Mouse (Mus musculus) frontal cortex, adult 2 months (tissue): ENCODE results near the gene Kmt2a. TPM values are rescaled to one million over a fixed set of nuclear protein-coding genes. Genes with fewer than 3 reads are reported as not detected.
A peak's percentile ranks its signal among the peaks of the same experiment; 100 is the strongest.

Experiments used
- DNase-seq, 2 experiments: peaks; one replicate each; pipeline ENCODE4 v3.0.0; 2022; ENCODE audit warnings: low spot score in 1 of 2; ENCODE audit errors: extremely low spot score in 1 of 2
- polyA plus RNA-seq: library from polyadenylated mRNA; depleted of rRNA; stranded (reverse); fragments of >200 nt; gene quantifications from 2 replicates; pipeline ENCODE4 v1.2.3, GENCODE M21; 2012; rRNA removed

The Kmt2a gene
- polyA plus RNA-seq = 29.9 and 32.5 TPM in 2 replicates

DNA sequence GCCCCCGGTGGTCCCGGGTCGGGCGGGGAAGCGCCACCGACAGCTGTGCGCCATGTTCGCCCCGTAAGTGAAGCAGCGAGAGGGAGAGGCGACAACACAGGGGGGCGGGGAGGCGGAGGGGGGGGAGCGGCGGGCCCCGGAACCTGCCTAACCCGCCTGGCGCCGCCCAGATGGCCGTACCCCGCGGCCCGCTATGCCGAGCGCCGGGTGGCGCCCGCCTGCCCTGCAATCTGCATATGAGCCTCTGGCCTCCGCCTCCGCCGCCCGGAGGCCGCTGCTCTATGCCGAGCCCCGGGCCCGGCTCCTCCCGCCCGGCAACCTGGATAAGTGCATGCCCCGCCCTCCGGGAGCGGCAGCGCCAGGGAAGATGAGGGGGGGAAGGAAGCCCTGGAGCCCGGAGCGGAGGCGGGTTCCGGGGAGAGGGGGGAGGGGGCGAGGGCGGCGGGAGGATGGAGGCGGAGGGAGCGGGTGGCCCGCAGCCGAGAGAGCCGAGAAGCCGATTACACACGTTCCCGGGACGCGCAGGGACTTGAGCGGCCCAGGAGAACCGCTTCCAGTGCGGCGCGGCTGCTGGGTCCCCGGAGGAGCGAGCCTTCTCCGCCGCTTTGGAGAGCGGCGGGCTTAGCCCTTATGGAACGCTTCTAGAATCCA, at the start of gene Kmt2a:
TSS of gene Kmt2a (minus strand) at position 76 of the 651 bp plus-strand sequence.
- DNase-seq = peak; percentile 89 to 99

DNA sequence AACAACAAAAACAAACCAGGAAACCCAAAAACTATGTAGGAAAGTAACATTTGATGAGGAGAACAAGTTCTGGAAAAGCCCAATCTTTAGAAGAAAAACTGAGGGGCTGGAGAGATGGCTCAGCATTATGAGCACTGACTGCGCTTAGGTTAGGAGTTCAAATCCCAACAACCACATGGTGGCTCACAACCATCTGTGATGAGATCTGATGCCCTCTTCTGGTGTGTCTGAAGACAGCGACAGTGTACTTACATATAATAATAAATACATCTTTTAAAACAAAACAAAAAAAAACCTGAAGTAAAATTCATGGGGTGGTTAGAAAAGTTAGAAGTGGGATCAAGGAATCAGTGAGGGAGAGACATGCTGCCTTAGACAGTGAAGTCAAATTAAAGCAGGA, 40.4 kb upstream of the Kmt2a start:
- DNase-seq = no peak

DNA sequence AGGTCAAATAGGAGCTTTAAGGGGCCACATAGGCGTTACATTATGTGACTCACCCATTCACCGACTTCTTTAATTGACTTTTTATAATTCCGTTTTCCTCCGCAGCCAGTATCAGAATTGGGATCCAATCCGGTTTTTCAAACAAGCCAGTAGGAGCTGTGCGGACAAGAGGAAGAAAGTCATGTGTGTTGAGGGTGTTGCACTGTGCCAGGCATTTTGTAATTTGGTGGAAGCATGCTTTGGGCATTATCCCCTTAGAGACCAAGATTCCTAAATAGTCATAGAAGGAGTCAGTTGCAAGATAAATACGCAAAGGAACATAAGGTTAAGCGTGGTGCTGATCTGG, 40.0 kb upstream of the Kmt2a start:
- peak in 1 of 2 experiments; percentile 48 for DNase-seq

DNA sequence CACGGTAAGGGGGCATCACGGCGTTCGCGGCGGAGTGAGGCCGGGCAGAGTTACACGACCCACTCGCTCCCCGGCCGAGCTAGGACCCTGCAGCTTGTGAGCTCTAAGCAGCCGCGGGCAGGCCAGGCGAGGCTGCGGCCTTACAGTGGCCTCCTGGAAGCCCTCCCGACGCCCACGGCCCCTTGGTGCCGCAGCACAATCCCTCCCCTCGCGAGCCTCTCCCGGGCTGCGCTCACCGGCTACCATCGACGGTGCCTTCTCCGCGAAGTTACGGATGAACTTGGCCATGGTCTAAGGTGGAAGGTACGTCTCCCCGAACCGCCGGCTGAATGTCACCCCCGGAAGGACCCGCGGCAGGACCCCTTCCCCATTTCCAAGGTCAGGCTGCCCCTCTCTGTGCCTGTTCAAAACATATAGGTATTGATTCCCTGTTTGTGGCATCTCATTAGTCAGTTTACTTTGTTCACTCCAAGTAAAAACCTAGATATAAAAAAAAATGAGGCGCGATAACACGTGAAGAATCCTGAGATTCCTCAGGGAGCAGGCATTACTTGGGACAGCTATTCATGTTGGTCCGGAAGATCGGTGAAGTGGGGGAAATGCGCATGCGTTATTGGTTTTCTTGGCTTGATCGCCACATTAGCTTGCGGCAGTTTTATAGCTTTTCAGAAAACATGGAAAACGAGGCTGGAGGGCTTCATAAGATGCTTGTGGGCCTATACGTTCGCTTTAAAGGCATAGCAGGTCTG, 39.5 kb upstream of the Kmt2a start, which contains the start of gene Atp5l:
TSS of gene Atp5l (minus strand) at position 369 of the 749 bp plus-strand sequence.
- peak; percentile 81 to 95 for DNase-seq

DNA sequence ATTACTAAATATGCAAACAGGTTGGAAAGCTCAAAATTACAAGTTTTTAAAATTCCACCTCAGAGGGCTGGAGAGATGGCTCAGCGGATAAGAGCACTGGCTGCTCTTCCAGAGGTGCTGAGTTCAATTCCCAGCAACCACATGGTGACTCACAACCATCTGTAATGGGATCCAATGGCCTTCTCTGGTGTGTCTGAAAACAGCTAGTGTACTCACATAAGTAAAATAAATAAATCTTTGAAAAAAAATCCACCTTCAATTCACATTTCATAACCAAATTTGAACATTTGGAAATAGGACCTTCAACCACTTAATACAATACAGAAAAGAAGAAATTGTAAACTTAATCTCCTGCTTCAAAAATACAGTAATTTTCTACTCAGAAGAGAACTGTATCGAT, 38.5 kb upstream of the Kmt2a start:
- no peak for DNase-seq

DNA sequence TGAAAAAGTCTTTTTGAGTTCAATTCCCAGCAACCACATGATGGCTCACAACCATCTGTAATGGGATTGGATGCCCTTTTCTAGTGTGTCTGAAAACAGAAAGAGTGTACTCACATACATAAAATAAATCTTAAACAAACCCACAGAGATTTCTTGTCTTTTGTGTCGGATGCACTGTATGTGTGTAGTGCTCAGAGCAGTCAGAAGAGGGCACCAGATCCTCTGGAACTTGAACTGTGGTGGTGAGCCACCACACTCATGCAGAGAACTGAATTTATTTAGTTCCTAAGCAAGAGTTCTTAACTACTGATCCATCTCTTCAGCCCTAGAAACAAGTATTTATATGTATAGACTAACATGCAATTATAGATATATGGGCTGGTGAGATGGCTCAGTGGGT, 35.1 kb upstream of the Kmt2a start:
- DNase-seq = peak in 1 of 2 experiments; percentile 53

DNA sequence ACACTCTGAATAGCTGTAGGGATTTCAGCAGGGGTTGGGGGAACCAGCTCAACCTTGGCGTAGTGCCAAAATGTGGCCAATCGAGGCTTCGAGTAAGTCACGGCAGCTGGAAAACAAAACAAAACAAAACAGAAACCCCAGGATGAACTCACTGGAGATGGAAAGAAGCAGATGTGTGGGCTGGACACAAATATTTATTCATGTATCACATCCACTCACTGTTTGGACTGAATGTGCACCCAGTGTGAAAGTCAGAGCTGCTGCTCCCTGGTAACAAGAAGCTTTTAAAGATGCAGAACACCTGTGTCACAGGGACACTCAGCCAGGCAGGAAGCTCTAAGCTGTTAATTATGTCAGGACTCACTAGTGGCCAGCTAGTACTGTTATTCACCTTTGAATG, 33.6 kb upstream of the Kmt2a start:
- no peak for DNase-seq

DNA sequence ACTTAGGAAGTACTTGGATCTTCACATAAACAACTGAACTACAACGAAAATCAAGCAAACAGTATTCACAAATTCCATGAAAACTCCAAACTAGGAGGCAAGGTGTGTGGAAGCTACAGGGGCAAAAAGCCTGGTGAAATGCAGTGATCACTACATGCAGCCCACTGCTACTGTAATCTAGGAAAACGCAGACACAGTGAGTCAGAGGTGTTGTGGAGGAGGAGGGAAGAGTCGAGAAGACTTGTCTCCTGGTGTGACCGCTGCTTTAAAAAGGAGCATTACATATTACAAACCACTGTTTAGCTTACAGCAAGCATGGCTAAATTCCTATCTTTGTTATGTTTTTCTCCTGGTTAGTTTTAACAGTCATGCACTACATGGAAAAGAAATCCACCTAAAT, 30.3 kb upstream of the Kmt2a start:
- DNase-seq = peak in 1 of 2 experiments; percentile 50

DNA sequence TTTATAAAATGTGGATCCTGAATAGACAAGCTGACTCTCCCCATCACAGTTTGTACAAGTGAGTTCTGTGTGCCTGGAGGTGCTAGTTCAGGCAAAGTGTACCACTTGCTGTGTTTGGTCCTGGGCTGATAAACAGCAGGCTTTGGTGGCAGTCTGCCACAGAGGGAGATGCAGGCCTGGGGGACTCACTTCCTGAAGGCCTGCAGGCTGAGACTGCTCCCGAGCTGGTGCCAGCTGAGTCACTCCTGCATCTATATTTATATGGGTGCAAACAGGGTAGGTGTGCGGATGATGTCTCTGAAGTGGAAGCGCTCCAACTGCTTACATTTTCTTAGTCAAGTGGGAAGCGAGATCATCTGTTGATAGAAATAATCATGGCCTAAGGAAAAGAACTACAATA, 24.5 kb upstream of the Kmt2a start:
- DNase-seq = peak; percentile 71 to 90

DNA sequence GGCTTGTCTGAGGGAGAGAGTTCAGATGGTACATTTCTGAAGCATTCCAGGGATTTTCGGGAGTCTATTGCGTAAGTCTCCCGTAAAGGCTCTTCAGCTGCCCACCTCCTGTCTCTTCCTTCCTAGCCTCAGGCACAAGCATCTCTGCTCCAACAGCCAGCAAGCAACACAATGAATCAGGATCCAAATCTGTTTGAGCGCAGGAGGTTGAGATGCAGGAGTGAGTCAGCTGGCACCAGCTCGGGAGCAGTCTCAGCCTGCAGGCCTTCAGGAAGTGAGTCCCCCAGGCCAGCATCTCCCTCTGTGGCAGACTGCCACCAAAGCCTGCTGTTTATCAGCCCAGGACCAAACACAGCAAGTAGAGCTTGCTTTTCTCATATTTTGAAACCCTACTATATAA, 23.9 kb upstream of the Kmt2a start:
- DNase-seq = peak; percentile 88 to 90

DNA sequence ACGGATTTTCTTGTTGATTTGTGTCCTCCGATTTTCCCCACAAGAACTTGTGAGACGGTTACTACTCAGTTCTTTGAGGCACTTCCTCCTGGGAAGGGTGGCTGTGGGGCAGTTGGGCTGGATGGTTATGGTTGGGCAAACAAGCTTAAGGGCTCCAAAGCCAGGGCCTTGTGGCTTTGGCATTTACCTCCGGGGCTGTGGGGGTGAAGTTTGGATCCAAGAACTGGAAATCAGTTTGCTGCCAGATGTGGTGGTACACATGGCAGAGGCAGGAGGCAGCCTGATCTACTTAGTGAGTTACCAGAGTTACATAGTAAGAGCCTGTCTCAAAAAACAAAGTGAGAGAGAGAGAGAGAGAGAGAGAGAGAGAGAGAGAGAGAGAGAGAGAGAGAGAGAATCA, 22.8 kb upstream of the Kmt2a start:
- DNase-seq = no peak

DNA sequence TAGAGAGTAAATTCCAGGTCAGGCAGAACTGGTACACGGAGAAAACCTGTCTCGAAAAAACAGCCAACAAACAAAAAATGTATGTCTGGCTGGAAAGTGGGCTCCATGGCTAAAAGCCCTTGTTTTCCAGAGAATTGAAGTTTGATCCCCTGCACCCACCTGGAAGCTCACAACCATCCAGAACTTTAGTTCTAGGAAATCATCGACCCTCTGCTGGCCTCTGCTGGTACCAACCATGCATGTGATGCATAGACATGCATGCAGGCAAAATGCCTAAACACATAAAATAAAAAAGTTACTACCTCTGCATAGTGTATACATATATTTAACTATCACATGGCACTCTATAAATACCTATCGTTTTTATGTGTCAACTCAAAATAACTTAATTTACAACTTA, 19.3 kb upstream of the Kmt2a start:
- no peak for DNase-seq

DNA sequence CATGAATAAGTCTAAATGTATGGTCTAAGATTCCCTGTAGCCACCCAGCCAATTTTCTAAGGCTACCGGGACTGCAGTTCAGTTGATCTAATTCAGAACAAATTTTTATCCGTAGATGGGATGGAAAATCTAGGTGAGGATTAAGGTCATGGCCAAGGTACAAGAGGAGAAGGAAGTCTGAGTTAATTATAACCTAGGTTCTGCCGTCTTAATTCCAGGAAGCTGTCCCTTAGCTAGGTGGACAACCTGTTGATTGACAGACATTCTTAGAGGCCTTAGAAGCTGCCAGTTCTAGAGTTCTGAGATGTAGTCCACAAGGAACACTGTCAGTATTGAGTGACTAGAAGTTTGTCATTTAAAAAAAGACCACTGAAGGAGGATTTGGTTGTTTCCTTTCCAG, 18.6 kb upstream of the Kmt2a start:
- no peak for DNase-seq

DNA sequence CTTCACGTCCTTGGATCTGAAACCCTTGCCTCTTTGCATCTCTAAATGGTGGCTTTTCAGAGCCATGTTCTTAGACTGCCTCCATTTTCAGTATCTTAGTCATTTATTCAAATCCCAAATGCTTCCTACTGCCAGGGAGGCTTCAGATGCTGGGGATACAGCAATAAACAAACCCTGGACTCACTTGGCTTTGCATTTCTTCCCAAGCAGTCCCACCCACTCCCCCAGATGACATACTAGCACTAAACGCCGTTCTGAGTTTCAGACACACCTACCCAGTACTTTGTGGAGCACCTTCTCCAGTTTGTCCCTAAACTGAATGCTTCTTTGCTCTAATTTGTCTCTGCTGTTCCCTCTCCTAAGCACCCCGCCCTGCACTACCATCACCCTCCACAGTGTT, 15.9 kb upstream of the Kmt2a start:
- no peak for DNase-seq

DNA sequence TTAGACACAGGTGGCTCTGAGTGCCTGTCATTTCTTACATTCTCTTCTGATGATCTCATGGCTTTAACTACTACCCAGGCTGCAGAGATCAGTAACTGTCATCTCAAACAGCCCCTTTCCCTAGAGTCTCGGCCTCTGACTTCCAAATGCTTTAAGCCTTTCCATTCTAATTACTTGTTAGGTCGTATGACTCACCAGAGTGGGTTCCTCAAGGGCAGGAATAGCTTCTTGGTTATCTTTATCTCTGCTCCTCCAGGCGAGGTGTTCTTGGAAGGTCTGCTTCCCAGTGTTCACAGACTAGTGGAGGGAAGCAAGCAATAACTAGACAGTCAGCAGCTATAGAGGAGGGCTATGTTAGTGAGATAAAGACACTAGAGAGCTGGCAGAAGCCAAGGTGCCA, 11.6 kb upstream of the Kmt2a start:
- no peak for DNase-seq

DNA sequence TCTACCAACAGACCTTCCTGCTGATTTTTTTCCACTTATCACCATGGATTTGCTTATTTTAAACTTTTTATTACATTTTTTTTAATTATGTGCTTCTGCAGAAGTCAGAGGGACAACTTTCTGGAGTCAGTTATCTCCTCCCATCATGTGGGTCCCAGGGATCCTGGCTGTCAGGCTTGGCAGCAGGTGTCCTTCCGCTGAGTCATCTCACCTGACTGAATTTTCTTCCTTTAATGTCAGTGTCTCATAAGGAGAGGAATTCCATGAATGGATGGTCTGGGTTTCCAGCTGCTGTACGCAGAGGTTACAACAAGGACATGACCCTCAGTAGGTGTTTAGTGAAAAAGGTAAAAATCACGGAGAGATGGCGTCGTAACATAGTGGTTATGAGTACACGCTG, 10.1 kb upstream of the Kmt2a start:
- DNase-seq = no peak

DNA sequence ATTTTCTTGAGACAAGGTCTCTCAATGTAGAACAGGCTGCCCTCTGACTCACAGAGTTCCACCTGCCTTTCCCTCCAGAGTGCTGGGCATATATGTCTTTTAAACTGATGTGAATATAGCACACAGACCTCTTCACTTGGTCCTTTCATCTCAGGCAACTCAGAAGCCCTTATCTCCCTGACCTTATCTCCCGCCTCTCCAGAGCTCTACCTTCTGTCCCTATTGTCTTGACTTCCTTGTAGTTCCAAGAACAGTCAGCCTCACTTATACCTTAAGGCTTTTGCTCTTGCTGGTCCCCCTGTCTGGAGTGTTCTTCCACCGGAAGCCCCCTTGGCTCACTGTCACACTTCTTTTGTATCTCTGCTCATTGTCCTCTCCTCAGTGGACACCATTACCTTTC, 9.0 kb upstream of the Kmt2a start:
- no peak for DNase-seq

DNA sequence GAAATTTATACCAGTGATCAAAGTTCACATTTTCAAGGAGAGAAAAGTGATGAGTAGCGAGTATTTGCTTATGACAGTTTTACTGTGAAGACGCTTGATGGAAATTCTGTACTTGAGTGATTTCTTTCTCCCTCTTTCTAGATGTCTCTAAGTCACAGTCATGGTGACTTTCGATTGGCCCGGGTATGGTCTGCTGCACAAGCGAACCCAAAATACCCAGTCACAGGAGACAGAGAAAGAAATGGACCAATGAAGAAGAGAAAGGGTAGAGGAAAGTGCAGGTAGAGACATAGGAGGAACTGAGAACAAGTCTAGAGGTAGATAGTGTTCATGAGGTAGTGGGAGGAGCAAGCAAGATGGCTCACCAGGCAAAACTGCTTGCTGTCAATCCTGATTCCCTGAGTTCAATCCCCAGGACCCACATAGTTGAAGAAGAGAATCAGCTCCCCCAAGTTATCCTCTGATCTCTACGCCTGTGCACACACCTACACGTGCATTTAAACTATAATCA, 7.1 kb upstream of the Kmt2a start:
- DNase-seq = no peak

DNA sequence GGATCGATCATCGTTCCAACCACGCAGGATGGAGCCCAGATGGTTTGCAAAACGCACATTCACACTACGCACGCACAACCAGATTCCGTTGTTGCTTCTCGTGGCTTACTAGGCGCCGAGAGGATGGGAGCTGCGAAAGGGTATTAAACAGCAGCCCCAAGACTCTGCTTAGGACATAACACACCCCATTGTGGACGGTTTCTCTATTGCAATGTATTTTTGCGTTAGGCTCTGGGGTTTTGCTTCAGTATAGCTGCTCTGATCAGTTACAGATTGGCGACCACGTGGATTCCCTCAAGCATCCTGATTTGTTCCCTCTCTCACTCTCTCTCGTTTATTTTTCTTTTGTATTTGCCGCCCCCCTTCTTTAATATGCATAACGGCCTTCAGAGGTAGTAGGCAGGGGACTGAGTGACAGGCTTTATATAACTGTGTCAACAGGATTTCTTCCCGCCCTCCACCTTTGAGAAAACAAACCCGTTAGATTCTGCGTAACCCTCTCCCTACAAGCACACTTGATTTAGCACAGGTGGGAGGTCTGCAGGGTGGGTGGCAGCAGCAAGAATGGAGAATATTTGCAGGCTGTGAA, 2.0 kb upstream of the Kmt2a start:
- DNase-seq = peak; percentile 41 to 73

DNA sequence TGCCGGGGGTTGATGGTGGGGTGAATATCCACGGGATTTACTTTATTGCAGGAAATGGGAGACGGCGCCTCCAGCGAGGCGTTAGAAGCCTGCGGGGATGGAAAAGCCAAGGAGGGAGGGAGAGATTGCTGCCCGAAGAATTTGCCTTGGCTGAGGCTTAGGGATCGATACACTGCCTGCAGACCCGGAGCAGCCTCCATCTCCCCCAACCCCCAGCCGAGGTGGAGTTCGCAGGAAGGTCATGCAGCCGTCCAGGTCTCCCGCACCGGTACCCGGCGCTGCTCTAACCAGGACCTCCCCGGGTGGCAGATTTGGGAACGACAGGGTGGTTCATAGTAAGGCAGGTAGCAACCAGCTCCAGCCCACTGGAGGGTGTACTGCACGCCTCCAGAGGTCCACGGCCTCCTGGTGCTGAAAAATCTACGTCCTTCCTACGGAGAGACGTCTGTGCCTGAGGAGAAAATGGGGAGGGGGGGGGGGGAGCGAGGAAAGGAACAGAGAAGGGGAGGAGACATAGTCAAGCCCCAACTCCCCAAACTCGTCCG, 1.4 kb upstream of the Kmt2a start:
- no peak for DNase-seq

DNA sequence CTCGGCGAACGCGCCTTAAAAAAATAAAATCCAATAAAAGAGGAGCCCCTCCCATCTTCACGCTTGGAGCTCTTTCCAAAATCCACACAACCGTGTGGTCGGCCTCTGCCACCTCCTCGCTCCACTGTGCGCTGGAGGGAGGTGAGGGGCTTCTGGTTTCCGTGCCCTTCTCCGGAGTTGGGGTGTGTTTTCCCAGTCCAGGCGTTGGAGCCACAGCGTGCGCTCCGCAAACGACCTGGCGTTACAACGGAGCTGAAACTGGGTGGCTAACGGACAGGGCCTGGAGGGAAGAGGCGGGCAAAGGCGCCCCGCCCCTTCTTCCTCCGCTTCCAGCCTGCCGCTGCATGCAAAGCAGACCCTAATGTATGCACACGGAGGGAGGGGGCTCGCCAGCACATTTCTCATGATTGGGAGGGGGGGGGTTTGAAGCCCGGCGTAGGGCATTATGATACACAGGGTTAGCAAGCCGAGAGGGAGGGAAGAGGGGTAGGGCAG, 892 bp upstream of the Kmt2a start:
- DNase-seq = peak in 1 of 2 experiments; percentile 69
